Mouse (Mus musculus) frontal cortex, postnatal 25 days (tissue): ENCODE measurements around the gene Kyat1.
"Not testable (repeated sequence)": the region's sequence is repeated elsewhere in the genome, so short reads cannot be mapped to it uniquely, and the experiment has no call there.

Source experiments
- DNase-seq, 2 experiments: peaks; one replicate each; pipeline ENCODE4 v3.0.0; 2022; ENCODE audit warnings: low spot score in 2 of 2

Kyat1 gene

DNA sequence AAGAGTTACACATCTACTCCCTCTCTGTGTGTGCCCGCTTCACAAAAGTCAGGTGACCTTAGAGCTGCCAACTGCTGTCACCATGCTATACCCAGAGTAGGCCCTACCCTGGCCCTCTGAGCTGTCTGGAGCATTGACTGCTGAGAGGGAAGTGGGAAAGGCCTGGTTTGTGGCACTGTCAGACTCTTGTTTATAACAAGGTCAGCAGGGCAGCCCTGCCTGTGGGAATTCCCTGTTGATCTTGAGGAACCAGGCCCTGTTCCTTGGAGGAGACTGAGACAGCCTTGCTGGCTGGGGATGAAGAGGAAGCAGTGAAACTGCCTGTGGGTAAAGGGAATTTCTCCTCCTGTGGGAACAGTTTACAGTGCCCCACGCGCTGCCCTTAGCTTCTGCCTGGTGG is 9.1 kb upstream of the Kyat1 start:
- DNase-seq = no peak

DNA sequence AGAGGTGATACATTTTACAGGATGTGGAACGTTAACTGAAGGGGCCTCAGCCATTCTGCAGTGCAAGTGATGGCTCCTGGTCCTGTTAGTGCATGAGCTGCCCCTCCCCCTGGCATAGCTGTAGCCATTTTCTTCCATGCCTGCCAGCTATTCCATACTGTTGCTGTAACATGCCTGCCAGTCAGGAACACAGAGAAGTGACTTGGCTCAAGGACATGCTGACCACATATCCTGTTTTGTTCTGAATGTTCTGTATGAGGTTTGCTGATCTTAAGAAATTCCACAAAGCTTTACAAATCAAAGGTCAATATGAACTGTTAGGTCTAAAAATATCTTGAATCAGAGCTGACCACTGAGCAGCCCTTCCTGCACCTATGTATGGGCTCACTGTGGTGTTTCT is 7.3 kb upstream of the Kyat1 start:
- no peak for DNase-seq

DNA sequence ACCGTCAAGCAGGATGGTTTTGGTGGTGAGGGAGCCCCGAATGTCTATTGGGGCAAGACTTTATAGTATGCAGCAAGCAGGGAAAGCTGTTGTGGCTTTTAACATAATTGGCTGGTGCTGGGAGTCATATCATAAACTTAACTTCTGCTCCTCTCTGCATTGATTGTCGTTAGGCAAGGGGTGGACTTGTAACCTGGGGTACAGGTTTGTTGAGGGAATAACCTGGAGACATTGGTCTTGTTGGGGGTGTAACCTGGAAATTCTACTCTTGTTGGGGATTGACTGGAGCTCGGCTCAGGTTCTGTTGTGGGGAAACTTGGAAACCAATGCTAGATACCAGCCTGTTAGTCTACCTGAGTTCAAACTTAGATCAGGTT is 6.5 kb upstream of the Kyat1 start:
- DNase-seq = no peak

DNA sequence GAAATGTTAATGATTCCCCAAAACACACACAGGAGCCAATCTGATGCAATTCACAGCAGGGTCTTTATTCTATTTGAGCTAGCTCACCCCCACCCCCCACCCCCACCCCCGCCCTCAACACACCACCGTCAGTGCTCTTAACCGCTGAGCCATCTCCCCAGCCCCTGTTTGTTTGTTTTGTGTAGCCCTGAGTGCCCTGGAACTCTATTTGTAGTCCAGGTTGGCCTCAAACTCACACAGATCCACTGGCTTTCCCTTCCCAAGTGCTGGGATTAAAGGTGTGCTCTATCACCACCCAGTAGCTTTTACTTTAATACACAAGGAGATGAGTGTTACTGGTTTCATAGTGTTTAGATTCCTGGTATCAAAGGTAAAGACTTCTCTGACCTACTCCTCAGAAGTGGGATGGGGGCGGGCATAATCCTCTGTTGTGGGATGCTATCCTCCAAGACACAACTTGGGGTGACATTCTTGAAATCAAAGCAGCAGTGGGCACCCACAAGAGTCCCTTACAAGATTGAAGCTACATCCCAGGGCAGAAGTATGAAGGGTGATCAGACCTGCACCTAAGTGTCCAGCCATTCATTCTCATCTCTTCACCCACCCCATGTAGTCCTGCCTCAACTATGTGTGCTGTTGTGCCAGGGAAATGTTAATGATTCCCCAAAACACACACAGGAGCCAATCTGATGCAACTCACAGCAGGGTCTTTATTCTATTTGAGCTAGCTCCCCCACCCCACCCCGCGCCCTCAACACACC is 5.9 kb upstream of the Kyat1 start:
- DNase-seq = no peak

DNA sequence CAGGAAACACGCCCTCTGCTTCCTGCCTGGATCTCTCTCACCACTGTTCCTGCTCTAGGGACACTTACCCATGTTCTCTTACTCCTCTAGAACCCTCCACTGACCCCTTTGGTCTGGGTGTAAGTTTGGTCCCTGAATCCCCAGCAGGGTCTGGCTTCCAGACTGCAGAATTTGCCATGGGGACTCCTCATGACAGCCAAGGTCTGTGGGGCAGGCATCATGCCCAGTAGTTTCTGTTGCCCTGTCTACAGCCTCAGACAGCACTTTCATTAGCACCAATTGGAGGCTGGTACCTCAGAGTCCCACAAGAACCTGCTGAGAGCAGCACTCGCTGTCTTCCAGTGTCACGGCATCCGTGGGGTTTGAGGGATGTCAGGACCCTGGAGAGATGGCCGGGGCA is 2.2 kb upstream of the Kyat1 start:
- DNase-seq = no peak

DNA sequence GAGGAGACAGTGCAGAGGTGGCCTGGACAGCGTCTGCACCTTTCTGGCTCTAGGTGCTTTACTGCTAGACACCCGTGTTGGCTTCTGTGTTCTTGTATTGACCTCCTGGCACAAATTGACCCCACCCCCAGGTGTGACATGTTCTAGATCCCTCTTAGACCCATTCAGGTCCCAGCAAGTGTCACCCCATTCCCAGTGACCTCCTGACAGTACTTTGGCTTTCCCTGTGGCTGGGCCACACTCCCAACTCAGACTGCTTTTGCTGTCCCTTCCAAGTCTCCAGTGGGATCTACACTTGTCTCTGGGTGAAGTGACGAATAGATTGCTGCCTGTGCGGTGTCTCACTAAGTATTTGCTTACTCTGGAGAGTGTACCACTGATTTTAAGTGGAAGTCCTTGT is 1.8 kb upstream of the Kyat1 start:
- no peak for DNase-seq

DNA sequence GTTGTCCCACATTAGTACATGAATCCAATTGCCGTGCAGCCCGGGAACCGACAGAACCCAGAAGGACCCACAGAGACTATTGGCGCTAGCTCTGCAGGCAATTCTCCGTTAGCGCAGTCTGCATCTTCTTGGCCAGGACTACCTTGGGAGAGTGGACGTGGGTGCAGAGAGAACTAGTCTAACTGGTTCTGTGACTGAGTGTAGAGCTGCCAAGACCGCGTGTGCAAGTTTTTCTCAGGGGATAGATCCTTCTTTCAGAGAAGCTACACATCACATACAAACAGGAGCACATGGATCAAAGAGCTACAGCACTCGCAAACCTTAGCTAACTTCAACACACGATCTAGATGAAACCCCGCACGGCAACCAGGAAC is 405 bp downstream of the Kyat1 start:
- DNase-seq = no peak

DNA sequence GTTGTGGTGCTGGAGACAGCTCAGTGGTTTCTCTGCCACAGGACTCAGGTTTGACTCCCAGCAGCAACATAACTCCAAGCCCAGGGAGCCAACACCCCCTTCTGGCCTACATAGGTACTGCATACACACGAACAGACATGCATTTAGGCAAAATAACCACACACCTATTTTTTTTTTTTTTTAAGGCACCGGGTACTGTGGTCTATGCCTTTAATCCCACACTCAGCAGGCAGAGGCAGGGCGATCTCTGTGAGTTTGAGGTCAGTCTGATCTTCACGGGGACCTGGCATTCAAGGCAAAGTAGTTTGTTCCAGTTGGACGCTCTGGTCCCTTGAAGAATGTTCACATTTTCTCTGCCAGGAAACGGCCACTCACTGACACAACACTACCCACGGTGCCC is 2.2 kb downstream of the Kyat1 start:
- DNase-seq = no peak

DNA sequence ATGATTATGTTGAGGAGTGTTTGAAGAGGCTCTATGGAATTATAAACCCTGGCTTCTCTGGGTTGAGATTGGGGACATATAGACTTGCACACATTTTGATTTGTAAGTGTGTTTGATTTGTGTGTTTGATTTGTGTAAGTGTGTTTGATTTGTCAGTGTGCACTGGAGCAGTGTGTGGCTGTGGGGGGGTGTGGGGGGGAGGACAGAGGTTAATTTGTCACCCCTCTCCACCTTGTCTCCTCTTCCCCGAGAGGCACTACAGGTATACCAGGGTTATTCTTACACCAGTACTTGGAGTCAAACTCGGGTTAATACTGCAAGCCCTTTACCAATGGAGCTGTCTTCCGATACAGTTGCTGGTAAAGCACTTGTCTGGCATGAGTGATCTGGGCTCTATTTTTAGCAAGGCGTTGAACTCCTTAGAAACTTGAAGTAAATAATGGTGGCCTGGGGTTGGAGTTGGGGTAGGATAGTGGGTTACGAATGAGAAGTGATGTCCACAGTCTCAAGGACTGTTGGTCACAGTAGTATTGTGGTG is 5.2 kb downstream of the Kyat1 start:
- DNase-seq = no peak

DNA sequence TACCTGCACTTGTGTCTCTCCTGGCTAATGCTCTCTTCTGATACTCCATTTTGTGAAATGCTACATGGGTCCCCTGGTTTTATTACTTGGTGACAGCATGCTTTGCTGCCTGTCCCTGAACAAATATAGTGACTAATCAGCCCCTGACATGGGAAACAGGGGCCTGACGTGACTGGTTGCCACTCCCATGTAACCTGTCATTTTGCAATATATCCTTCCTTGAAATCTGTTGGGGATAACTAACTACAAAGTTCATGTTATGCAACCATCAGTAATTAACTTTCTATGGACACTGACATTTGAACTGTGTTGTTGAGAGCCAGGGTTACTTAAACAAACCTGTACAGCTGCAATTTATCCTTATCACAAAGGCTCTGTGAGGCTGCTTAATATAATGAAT is 5.7 kb downstream of the Kyat1 start:
- no peak for DNase-seq

DNA sequence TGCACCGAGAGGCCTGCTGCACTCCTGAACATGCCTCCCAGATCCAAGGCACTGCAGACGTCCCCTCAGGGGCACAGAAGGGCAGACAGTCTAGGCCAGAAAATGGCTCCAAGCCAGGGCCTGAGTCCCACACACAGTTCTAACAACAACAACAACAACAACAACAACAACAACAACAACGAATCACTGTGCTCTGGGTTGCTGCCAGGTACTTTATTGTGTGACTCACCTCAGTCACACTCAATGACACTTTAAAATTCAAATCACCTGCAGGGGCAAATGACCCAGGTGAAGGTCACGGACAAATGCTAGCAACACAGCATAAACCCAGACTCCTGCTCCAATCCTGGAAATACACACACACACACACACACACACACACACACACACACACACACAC is 7.6 kb downstream of the Kyat1 start:
- DNase-seq = no peak

DNA sequence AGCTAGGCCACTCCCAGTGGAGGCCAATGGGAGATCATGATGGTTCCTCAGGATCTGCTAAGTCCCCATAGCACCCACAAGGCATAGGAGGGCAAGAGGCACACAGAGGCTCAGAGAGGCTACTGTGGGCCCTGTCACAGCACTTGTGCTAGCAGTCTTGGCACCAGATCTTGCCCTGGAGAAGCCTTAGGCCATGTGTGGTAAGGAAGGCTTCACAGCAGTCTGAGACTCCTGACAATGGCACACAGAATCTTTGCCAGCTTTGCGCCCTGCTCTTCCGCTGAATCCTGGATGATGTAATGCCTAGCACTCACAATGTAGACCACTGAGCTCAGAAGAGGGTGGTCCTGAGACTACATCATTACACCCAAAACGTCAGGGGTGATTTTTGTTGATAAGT is 11.0 kb downstream of the Kyat1 start:
- no peak for DNase-seq

DNA sequence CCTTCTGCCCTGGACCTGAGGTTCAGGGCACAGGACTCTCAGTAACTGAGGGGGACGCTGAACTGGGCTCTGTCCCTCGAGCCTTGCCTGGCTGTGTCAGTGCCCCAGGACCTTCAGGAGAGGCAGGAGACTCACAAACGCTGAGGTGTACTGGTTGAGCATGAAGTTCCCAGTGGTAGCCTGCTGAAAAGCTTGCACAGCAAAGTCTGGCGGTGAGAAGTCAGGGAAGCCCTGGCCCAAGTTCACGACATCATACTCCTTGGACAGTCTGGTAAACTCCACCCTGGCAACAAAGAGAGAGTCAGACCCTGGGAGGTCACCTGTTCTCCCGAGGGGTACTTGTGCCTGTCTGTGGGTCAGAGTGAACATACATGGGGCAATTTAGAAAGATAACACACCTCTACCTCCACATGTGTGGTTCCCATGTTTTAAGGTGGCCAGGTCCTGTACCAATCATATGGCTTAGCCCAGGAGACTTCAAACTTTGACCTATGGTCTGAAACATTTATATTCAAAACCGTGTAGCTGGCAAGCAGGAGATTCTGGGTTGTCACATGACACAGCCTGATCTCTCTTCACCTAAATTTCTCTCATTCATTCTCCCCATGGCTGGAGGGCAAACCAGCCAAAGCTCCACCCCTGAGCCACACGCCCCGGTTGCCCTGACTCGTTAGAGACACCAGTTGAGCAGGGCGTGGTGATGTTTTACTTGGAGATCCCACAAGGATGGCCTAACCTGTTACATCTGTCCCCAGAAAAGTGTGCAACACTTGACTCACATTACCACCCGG is 13.7 kb downstream of the Kyat1 start:
- no peak for DNase-seq

DNA sequence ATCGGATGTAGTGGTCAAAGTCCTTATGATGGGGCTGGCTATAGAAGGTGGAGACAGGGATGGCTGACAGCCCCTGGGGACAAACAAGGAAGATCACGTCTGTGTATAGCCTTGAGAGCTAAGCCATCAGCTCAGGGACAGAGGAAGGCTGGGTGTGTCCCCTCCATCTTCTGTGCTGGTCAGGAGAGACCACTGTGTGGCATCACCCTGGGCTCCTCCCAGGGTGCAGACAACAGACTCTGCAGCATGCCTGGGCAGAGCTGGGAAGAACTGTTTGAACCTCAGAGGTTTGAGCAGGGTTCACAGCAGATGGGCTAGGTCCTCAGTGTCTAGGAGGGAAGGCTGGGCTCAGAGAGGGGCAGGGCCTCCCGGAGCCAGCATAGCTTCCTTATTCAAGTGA is 20.0 kb downstream of the Kyat1 start:
- DNase-seq = no peak

DNA sequence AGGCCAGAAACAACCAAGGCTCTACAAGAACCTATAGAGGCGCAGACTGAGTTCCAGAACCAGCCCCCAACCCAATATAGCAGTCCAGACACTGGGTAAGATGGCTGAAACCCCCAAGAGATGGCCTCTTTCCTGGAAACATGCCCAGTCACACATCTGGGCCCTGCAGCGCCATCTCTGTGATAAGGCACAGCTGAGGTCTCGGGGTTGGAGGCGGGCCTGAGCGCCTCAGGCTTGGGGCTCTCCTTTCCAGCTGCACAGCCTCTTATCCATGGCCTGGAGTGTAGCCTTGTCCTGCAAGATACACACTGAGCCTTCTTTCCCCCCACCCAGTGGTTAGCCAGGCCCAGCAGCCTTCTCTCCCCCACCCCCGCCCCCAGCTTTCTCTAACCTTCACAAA is 20.4 kb downstream of the Kyat1 start:
- no peak for DNase-seq

DNA sequence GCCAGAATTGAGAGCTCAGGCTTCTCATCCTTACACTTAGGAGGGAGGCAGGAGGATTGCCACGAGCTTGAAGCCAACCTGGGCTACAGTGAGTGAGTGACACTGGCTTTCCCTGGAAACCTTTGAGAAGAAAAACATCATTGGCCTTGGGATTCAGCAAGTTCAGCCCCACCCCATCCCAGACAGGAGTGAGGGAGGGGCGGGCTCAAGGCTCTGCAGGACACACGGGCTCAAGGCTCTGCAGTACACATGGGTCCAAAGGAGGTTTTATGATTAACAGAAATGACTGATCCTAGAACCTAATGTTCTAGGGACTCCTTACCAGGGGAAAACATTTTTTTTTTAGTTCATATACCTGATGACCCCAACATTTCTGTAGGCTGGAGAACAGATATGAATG is 21.9 kb downstream of the Kyat1 start:
- DNase-seq = no peak

DNA sequence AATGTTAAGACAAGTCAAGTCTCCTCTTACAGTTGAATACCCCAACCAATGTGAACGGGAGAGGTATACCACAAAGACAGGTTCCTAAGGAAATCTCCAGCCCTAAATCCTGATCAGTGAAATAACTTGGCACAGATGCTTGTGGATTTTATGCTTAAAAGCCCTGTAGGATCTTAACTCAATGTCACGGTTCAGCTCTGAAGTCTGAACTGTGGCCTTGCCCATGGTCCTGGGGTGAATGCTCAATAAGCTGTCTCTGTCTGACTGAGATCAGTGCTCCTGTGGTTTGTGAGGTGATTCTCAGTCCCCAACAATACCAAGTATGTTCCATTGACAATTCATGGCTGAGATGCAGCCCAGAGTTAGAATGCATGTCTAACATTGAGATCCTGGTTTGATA is 23.2 kb downstream of the Kyat1 start:
- DNase-seq = no peak

DNA sequence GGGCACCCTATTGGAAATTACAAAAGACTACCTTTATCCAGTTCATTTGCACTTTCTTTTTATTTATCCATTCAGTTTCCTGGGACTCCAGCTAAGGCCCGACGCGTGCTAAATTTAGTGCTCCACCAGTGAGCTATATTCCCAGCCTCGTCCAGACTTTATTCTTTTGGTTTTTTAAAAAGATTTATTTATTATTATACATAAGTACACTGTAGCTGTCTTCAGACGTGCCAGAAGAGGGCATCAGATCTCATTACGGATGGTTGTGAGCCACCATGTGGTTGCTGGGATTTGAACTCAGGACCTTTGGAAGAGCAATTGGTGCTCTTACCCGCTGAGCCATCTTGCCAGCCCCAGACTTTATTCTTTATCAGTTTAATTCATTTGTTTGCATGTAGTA is 26.9 kb downstream of the Kyat1 start:
- DNase-seq = not testable (repeated sequence)

DNA sequence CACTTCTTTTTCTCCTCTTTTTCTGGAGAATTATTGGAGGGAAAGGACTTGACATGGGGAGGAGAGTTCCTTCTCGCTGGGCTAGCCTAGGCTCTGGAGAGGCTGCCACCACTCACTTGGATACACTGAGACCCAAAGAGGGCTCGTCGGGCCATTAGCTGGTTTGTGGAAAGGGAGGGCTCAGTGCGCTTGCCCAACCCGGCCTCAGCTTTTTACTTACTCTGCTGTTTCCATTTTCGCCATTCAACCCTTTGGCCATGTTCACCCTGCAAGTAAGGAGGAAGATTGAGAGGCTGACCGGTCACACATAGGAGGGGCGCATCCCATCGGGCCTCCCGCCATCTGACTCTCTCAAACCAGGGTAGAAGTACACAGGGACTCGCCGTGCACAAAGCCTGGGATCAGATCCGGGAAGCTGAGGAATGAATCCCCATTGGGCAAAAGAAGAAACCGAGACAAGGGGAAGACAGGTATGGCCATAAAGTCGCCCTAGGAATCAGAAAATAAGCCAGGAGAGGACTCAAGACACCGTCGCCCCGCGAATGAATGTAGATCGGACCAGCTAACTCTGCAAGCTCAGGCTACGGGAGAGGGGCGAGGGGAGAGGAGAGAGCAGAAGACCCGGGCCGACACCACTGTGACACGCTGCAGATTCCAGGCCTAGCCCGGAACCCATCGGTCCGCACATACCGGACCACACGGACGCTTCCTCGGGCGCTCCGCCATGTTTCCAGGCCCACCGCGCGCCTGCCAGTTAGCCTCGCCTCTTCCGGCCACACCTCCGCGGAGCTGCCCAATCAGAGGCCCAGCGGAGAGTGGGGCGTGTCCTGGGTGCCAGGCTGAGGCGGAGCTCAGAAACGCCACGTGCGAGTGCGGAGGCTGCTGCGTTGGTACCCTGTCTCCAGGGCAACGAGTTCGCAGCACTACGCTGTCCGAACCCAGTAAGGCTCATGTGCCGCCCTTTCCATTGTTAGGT is 27.7 kb downstream of the Kyat1 start, which contains the start of gene Spout1:
Gene Spout1, minus strand, starts transcription at position 760 of the 976 bp plus-strand sequence.
- peak; percentile 84 to 91 for DNase-seq

DNA sequence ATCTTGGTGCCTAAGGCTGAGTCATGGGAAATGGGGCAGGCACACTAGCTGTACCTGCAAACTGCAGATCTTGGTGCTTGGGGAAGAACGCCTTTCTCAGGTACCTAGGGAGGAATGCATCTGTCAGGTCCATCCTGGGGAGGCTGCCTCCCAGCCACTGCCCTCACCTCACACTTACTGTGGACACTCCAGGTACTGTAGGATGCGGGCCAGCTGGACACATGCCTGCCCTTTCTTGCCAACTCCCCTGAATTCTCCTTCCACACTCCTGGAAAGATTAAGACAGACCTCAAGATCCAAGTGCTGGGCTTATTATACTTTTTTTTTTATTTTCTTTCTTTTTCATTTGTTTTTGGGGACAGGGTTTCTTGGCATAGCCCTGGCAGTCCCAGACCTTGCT is 29.1 kb downstream of the Kyat1 start:
- no peak for DNase-seq

DNA sequence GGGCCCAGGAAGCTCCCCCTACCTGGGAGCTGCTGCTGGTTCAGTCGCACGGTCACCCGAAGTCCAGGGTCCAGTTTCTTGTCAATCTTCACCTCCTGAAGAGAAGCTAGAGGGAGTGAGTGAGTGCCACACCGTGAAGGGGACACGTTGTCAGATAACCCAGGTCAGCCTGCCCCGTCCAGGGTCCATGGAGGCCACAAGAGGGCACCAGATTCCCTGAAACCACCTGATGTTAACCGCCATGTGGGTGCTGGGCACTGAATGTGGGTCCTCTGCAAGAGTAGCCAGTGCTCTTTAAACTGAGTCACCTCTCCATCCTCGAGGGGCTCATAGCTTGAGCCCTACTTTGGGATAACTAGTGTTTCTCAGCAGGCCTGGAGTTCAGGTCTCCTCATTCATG is 29.8 kb downstream of the Kyat1 start:
- DNase-seq = no peak
